Mouse (Mus musculus) CH12.LX (cell line): ENCODE data around the gene Kifc5b. TPM values are rescaled to one million over a fixed set of nuclear protein-coding genes. Genes with fewer than 3 reads are reported as not detected.

ENCODE experiments used
- DNase-seq: peaks from one replicate; pipeline ENCODE4 v3.0.0-alpha.2; 2013; ENCODE audit errors: extremely low read depth
- H3K27ac ChIP-seq: 2 replicates; pipeline ENCODE4 v1.5.1; 2012; ENCODE audit warnings: low read depth, mild to moderate bottlenecking, control low read depth, moderate library complexity; ENCODE audit not compliant: insufficient read depth
- H3K27me3 ChIP-seq: replicated peaks from 2 replicates; pipeline ENCODE3; 2012; ENCODE audit warnings: inconsistent platforms
- H3K36me3 ChIP-seq, 2 experiments: replicated peaks in 1 of 2; 2 replicates each; pipeline versions ENCODE3 to v1.6.1; 2012; ENCODE audit warnings: inconsistent platforms in 1 of 2, low read length in 1 of 2, mild to moderate bottlenecking in 1 of 2, mixed read lengths in 1 of 2, moderate library complexity in 1 of 2; ENCODE audit not compliant: control insufficient read depth in 1 of 2, insufficient read depth in 1 of 2
- H3K4me1 ChIP-seq, 2 experiments: 2 replicates each; pipeline ENCODE4 v1.6.1; 2012; ENCODE audit warnings: inconsistent platforms in 1 of 2, moderate library complexity in 1 of 2; ENCODE audit not compliant: insufficient read depth in 2 of 2, control insufficient read depth in 1 of 2
- H3K4me2 ChIP-seq: 2 replicates; pipeline ENCODE4 v1.6.1; 2012; ENCODE audit warnings: low read depth, mild to moderate bottlenecking, control low read depth; ENCODE audit not compliant: poor library complexity, insufficient read depth, severe bottlenecking
- H3K4me3 ChIP-seq, 3 experiments: fragments of 150-350 bp in 1 of 3; sonication (generic) in 1 of 3; replicated peaks in 1 of 3; 2 replicates each; pipeline versions ENCODE3 to v1.5.1; 2011 to 2012; ENCODE audit warnings: low read depth in 2 of 3, low read length in 2 of 3, mild to moderate bottlenecking in 2 of 3, moderate library complexity in 2 of 3, control low read depth in 1 of 3, improper control_type of control experiment in 1 of 3, inconsistent platforms in 1 of 3, mixed read lengths in 1 of 3; ENCODE audit not compliant: poor library complexity in 1 of 3
- H3K79me2 ChIP-seq: replicated peaks from 2 replicates; pipeline ENCODE4 v1.6.1; 2012; ENCODE audit warnings: mild to moderate bottlenecking, moderate library complexity; ENCODE audit not compliant: control insufficient read depth, poor library complexity, insufficient read depth, severe bottlenecking; ENCODE audit errors: extremely low read depth
- H3K9ac ChIP-seq: 2 replicates; pipeline ENCODE4 v1.6.1; 2012; ENCODE audit warnings: low read depth, mild to moderate bottlenecking, control low read depth, moderate library complexity; ENCODE audit not compliant: insufficient read depth
- H3K9me3 ChIP-seq: replicated peaks from 2 replicates; pipeline ENCODE3; 2012; ENCODE audit warnings: low read length, inconsistent platforms, mixed read lengths
- CTCF ChIP-seq, 2 experiments: IDR thresholded peaks in 1 of 2; conservative IDR thresholded peaks in 1 of 2; 2 replicates each; pipeline ENCODE4 v1.5.1; 2011 to 2012; ENCODE audit warnings: low read depth in 2 of 2, low read length in 2 of 2, improper control_type of control experiment in 1 of 2, inconsistent platforms in 1 of 2, mild to moderate bottlenecking in 1 of 2, moderate library complexity in 1 of 2
- EP300 ChIP-seq: IDR thresholded peaks from 2 replicates; pipeline ENCODE4 v1.6.1; 2011; ENCODE audit warnings: low read length, improper control_type of control experiment
- GABPA ChIP-seq: IDR thresholded peaks from 2 replicates; pipeline ENCODE4 v1.6.1; 2012; ENCODE audit warnings: low read depth, low read length, improper control_type of control experiment, inconsistent platforms; ENCODE audit not compliant: insufficient replicate concordance
- HCFC1 ChIP-seq: IDR thresholded peaks from 2 replicates; pipeline ENCODE4 v1.6.1; 2012; ENCODE audit warnings: low read depth, mild to moderate bottlenecking, inconsistent platforms, low read length, improper control_type of control experiment
- JUN ChIP-seq: IDR thresholded peaks from 2 replicates; pipeline ENCODE4 v1.6.1; 2011; ENCODE audit warnings: low read depth, mild to moderate bottlenecking, low read length, improper control_type of control experiment, moderate library complexity; ENCODE audit not compliant: insufficient read depth
- JUND ChIP-seq: conservative IDR thresholded peaks from 2 replicates; pipeline ENCODE4 v1.6.1; 2011; ENCODE audit warnings: low read depth, low read length, improper control_type of control experiment
- KAT2A ChIP-seq: IDR thresholded peaks from 2 replicates; pipeline ENCODE4 v1.6.1; 2012; ENCODE audit warnings: low read length, improper control_type of control experiment, inconsistent platforms; ENCODE audit not compliant: insufficient replicate concordance
- MAFK ChIP-seq: IDR thresholded peaks from 2 replicates; pipeline ENCODE4 v1.6.1; 2011; ENCODE audit warnings: low read length, improper control_type of control experiment; ENCODE audit not compliant: insufficient replicate concordance
- MEF2A ChIP-seq: IDR thresholded peaks from 2 replicates; pipeline ENCODE4 v1.6.1; 2014; ENCODE audit warnings: low read depth, mild to moderate bottlenecking, inconsistent platforms, low read length, improper control_type of control experiment, borderline replicate concordance
- NELFE ChIP-seq: IDR thresholded peaks from 2 replicates; pipeline ENCODE4 v1.6.1; 2011; ENCODE audit warnings: low read depth, low read length, improper control_type of control experiment
- NRF1 ChIP-seq: IDR thresholded peaks from 2 replicates; pipeline ENCODE4 v1.6.1; 2014; ENCODE audit warnings: low read depth, mild to moderate bottlenecking, inconsistent platforms, low read length, improper control_type of control experiment, moderate library complexity
- PAX5 ChIP-seq: IDR thresholded peaks from 2 replicates; pipeline ENCODE4 v1.6.1; 2012; ENCODE audit warnings: low read length, inconsistent platforms, mixed read lengths
- POLR2A ChIP-seq: IDR thresholded peaks from 2 replicates; pipeline ENCODE4 v1.6.1; 2011; ENCODE audit warnings: low read depth, mild to moderate bottlenecking, improper control_type of control experiment, low read length
- RAD21 ChIP-seq: IDR thresholded peaks from 2 replicates; pipeline ENCODE4 v1.6.1; 2011; ENCODE audit warnings: low read depth, mild to moderate bottlenecking, low read length, improper control_type of control experiment, moderate library complexity
- RCOR1 ChIP-seq: conservative IDR thresholded peaks from 2 replicates; pipeline ENCODE4 v1.6.1; 2012; ENCODE audit warnings: low read depth, mild to moderate bottlenecking, inconsistent platforms, low read length, improper control_type of control experiment
- UBTF ChIP-seq: IDR thresholded peaks from 2 replicates; pipeline ENCODE4 v1.6.1; 2012; ENCODE audit warnings: low read depth, mild to moderate bottlenecking, inconsistent platforms, low read length, improper control_type of control experiment, moderate library complexity
- USF1 ChIP-seq: IDR thresholded peaks from 2 replicates; pipeline ENCODE4 v1.6.1; 2014; ENCODE audit warnings: low read depth, mild to moderate bottlenecking, inconsistent platforms, low read length, improper control_type of control experiment
- ZMIZ1 ChIP-seq: IDR thresholded peaks from 2 replicates; pipeline ENCODE4 v1.6.1; 2012; ENCODE audit warnings: low read depth, mild to moderate bottlenecking, inconsistent platforms, low read length, improper control_type of control experiment
- ZNF384 ChIP-seq: IDR thresholded peaks from 2 replicates; pipeline ENCODE4 v1.6.1; 2012; ENCODE audit warnings: low read depth, low read length, improper control_type of control experiment, inconsistent platforms
- dilution Hi-C: fragments of 300-500 bp; cut with MboI; formaldehyde crosslinking; loops from 2 replicates; pipeline ENCODE4 v1.14.3; 2020; ENCODE audit warnings: low sequenced_read_pairs; ENCODE audit not compliant: extremely low pct_unique_long_range_greater_than_20kb, extremely low pct_ligation_motif_present
- in situ Hi-C: fragments of 300-500 bp; cut with MboI; formaldehyde crosslinking; loops from 3 replicates; pipeline ENCODE4 v1.14.3; 2019; ENCODE audit warnings: low sequenced_read_pairs, low pct_ligation_motif_present, low pct_unique_long_range_greater_than_20kb, mixed read lengths
- polyA plus RNA-seq: library from polyadenylated mRNA; unstranded; fragments of >175 nt; gene quantifications from 2 replicates; pipeline ENCODE4 v1.2.1, GENCODE M21; 2012; ENCODE audit warnings: low read depth; ENCODE audit not compliant: insufficient read length
- total RNA-seq, 2 experiments: library from RNA; depleted of rRNA; stranded (reverse); fragments of 300-350 nt in 1 of 2; fragments of >200 nt in 1 of 2; gene quantifications; 2 replicates each; pipeline ENCODE4 v1.2.3; 2012 to 2014

Gene Kifc5b
- total and polyA plus RNA-seq, 3 experiments: 12.1 to 26.9 (median 22.2) TPM

GRCm38 (mm10) chr17:26959815-26960214, 42.9 kb downstream of the Kifc5b start:
- Histone ChIP-seq H3K4me2 (no peak overlapping the region), H3K27me3 (peaks cover 17% of the 10 kb centered on the region), H3K27ac (no peak overlapping the region), H3K4me1 (no peaks in the 10 kb centered on the region), H3K79me2 (no peaks in the 10 kb centered on the region), H3K4me3 (no peak overlapping the region), H3K9me3 (no peaks in the 10 kb centered on the region), H3K9ac (no peak overlapping the region), H3K36me3 (peaks cover 5 to 23% of the 10 kb centered on the region in 2 experiments)
- no peak for DNase-seq
- TF ChIP-seq JUN (no peak), ZNF384 (no peak)
- dilution Hi-C loops (no loop called here), in situ Hi-C loops (no loop called here)

DNA sequence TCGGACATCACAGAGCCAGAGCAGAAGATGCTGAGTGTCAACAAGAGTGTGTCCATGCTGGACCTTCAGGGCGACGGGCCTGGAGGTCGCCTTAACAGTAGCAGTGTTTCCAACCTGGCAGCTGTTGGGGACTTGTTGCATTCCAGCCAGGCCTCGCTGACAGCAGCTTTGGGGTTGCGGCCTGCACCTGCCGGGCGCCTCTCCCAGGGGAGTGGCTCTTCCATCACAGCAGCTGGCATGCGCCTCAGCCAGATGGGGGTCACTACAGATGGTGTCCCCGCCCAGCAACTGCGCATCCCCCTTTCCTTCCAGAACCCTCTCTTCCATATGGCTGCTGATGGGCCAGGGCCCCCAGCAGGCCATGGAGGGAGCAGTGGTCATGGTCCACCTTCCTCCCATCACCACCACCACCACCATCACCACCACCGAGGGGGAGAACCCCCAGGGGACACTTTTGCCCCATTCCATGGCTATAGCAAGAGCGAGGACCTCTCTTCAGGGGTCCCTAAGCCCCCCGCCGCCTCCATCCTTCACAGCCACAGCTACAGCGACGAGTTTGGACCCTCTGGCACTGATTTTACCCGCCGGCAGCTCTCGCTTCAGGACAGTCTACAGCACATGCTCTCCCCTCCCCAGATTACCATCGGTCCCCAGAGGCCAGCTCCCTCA, 44.8 kb downstream of the Kifc5b start:
- Histone ChIP-seq H3K27me3 (peaks cover 15% of the 10 kb centered on the region), H3K27ac (no peak overlapping the region), H3K4me1 (no peaks in the 10 kb centered on the region), H3K4me2 (no peak overlapping the region), H3K9ac (no peak overlapping the region), H3K4me3 (no peak overlapping the region), H3K36me3 (peaks cover 5 to 21% of the 10 kb centered on the region in 2 experiments), H3K9me3 (no peaks in the 10 kb centered on the region), H3K79me2 (no peaks in the 10 kb centered on the region)
- TF ChIP-seq NELFE: no peak
- TF ChIP-seq PAX5: no peak
- dilution Hi-C loops (no loop called here), in situ Hi-C loops (no loop called here)
- DNase-seq: no peak

- H3K9ac ChIP-seq: no peak overlapping the region
- H3K4me3 ChIP-seq: no peak overlapping the region
- TF ChIP-seq JUN (no peak), ZNF384 (no peak), NRF1 (no peak), USF1 (no peak), JUND (no peak), PAX5 (no peak), UBTF (no peak), ZMIZ1 (no peak), HCFC1 (no peak), MAFK (no peak), EP300 (no peak), GABPA (no peak), KAT2A (no peak), MEF2A (no peak), POLR2A (no peak), CTCF (conservative IDR thresholded peaks at IDR 0.05 in 1 of 2, IDR thresholded peaks at IDR 0.05 in 1 of 2; ENCODE audit: low read depth in 2 of 2, low read length in 2 of 2) (no peak), RCOR1 (no peak), RAD21 (no peak)
- peaks cover 11% of the 10 kb centered on the region for H3K27me3 ChIP-seq
- H3K27ac ChIP-seq: no peak overlapping the region
- peaks cover 0 to 7% of the 10 kb centered on the region in 2 experiments; a peak in 1 of 4 replicates for H3K4me1 ChIP-seq
- dilution Hi-C loops: no loop called here
- in situ Hi-C loops: no loop called here
- H3K4me2 ChIP-seq: no peak overlapping the region
- H3K79me2 ChIP-seq: no peaks in the 10 kb centered on the region; the same call in 1 of the 2 replicates
- peaks cover 4 to 7% of the 10 kb centered on the region in 2 experiments for H3K36me3 ChIP-seq
- no peaks in the 10 kb centered on the region for H3K9me3 ChIP-seq
- DNase-seq: no peak
These were observed 50.1 kb downstream of the Kifc5b start for GRCm38 (mm10) chr17:26966993-26967392.
